Mouse (Mus musculus): ENCODE results near the gene Chst15.

Gene Chst15

DNA sequence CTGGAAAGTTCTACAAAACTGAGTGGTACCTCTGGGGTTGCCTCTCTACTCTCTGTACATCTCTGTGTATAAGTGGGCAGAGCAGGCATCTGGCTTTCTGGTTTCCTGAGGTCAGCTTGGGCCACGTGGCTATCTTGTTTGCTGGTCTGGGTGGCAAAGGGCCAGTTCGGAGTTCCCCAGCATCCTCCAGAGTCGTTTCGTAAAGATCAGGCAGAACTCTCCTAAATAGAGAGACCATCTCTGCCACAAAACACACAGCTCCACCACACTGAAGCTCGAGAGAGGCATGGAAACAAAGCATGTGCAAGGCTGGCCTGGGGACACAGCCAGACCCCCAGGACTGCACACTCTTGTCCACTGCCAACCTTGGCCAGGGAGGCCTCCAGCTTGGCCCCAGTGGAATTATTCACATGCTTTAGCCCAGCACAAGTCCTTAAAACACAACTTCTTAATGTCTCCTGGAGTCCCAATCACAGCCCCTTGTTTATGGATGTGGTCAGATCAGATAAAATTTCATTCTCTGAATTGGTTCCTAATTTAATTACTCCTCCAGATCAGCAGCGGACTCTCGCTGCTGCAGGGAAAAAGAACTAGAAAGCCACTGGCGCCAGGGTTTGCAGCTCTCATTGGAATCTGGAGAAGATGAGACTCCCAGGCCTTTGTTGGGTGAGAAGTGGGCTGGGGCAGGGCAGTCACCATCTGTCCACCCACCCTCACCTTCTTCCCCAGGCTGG, 14.4 kb downstream of the Chst15 start:
- Histone ChIP-seq H3K9me3 (ENCODE audit: low read length) (no peaks in the 10 kb centered on the region), H3K4me1 (replicated peaks; ENCODE audit: low read depth, low read length) (no peaks in the 10 kb centered on the region)
- TF ChIP-seq CTCF (conservative IDR thresholded peaks at IDR 0.05; ENCODE audit: low read length), result no peak

DNA sequence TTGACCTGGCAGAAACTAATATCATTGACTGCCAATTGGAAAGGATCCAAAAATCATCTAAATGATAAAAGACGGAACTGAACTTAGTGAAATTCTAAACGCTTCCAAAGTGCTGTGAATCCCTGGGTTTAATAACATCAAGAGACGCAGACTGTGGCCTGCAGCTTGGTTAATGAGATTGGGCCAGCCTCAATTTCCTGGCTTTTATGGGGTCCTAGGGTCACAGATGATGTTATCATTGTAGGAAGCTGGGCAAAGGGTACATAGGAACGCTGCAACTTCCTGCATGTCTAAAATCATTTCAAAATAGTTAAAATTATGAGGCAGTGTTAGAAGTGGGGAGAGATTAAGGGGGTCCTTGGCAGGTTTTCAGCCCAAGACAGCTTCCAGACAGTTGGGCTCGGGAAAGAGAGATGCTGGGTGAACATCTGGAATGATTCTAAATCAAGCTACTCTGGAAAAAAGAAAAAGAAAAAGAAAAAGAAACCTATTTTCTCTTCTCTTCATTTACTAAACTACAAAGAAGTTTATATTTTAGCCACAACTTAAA, 17.3 kb downstream of the Chst15 start:
- H3K4me1 ChIP-seq (replicated peaks; ENCODE audit: low read depth, low read length), result no peaks in the 10 kb centered on the region
- no peak for TF ChIP-seq POU5F1 (IDR thresholded peaks at IDR 0.05; ENCODE audit: borderline replicate concordance, low read length)
- no peak for TF ChIP-seq CTCF (conservative IDR thresholded peaks at IDR 0.05; ENCODE audit: low read length)
- no peak for TF ChIP-seq NANOG (IDR thresholded peaks at IDR 0.05; ENCODE audit: borderline replicate concordance, low read length)

More for the DNA sequence above, 14.4 kb downstream of the Chst15 start:
- Histone ChIP-seq H3K27me3 (ENCODE audit: insufficient read depth, low read length) (no peaks in the 10 kb centered on the region), H3K36me3 (ENCODE audit: insufficient read depth, low read length) (no peaks in the 10 kb centered on the region), H3K4me3 (replicated peaks; ENCODE audit: low read length) (no peak overlapping the region)

DNA sequence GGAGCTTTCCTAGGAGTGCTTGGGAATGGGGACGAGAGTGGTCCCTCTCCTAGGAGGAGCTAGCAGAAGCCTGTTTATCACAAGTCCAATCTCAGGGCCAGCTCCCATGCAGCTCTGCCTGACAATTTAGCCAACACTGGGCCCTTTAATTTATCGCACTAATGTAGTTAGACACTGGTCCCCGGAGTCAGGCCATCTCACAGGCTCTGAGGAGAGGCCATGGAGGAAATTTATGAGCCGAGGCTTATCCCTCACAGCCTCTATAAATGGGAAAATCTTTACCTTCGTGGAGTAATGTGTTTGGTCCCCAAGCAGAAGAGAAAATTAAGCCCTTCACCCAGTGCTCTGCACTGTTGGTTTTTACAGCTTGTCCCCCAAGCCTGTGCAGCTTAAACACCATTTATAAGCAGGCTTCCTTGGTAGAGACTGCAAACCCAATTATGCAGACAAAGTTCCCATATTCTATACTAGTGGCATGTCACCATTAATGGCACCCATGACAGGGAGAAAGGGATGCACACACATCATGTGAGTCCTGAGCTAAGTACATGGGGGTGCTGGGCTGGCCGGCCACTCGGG, 18.5 kb downstream of the Chst15 start:
- no peaks in the 10 kb centered on the region for H3K4me1 ChIP-seq (replicated peaks; ENCODE audit: low read depth, low read length)
- peaks cover 5% of the 10 kb centered on the region; the same call in 1 of the 2 replicates for H3K27me3 ChIP-seq (ENCODE audit: insufficient read depth, low read length)
- H3K36me3 ChIP-seq (ENCODE audit: insufficient read depth, low read length), result no peaks in the 10 kb centered on the region
- no peak overlapping the region for H3K4me3 ChIP-seq (replicated peaks; ENCODE audit: low read length)
- no peak for TF ChIP-seq CTCF (conservative IDR thresholded peaks at IDR 0.05; ENCODE audit: low read length)
- no peak for TF ChIP-seq POU5F1 (IDR thresholded peaks at IDR 0.05; ENCODE audit: borderline replicate concordance, low read length)
- TF ChIP-seq NANOG (IDR thresholded peaks at IDR 0.05; ENCODE audit: borderline replicate concordance, low read length), result no peak
- no peaks in the 10 kb centered on the region for H3K9me3 ChIP-seq (ENCODE audit: low read length)

More for the DNA sequence above, 17.3 kb downstream of the Chst15 start:
- H3K9me3 ChIP-seq (ENCODE audit: low read length), result no peaks in the 10 kb centered on the region
- H3K36me3 ChIP-seq (ENCODE audit: insufficient read depth, low read length), result no peaks in the 10 kb centered on the region
- no peak overlapping the region for H3K4me3 ChIP-seq (replicated peaks; ENCODE audit: low read length)
- peaks cover 3% of the 10 kb centered on the region; the same call in 1 of the 2 replicates for H3K27me3 ChIP-seq (ENCODE audit: insufficient read depth, low read length)

DNA sequence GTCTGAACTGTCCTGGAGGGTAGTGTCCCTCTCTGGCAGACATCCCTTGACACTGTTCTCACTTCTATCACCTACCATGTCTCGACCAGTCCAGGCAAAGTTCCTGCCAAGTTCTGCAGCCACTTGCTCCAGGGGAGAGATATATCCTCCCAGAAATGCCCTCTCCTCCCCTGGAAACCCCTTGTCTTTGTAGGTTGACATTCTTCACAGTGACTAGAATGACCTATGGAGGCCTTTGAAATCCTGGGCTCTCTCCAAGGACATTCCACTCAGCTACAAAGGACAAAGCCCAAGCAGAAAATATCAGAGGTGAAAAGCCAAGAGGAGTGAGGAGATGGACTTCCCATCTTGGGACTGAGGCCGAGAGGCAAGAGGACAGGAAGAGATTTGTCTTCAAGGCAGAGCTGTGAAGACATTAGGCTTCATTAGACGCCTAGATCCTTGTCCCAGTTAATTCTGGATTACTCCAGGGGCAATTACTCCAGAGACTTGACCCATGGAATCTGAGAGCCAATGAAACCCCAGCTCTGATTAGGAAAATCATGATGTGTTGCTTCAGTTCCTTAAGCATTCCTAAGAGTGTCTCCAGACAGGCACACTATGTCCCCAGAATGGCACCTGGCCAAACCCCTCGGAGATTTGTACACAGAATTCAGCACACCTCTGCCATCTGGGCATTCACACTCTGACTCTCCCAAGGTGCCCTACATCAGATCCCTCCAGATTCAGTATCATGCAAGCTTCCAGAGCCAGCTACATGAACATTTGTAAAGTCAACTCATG, 20.2 kb downstream of the Chst15 start:
- H3K4me3 ChIP-seq (replicated peaks; ENCODE audit: low read length), result no peak overlapping the region
- peaks cover 5% of the 10 kb centered on the region; the same call in 1 of the 2 replicates for H3K27me3 ChIP-seq (ENCODE audit: insufficient read depth, low read length)
- TF ChIP-seq NANOG (IDR thresholded peaks at IDR 0.05; ENCODE audit: borderline replicate concordance, low read length), result no peak
- TF ChIP-seq POU5F1 (IDR thresholded peaks at IDR 0.05; ENCODE audit: borderline replicate concordance, low read length), result no peak
- TF ChIP-seq CTCF (conservative IDR thresholded peaks at IDR 0.05; ENCODE audit: low read length), result no peak
- H3K4me1 ChIP-seq (replicated peaks; ENCODE audit: low read depth, low read length), result no peaks in the 10 kb centered on the region
- H3K36me3 ChIP-seq (ENCODE audit: insufficient read depth, low read length), result no peaks in the 10 kb centered on the region
- H3K9me3 ChIP-seq (ENCODE audit: low read length), result no peaks in the 10 kb centered on the region

- Histone ChIP-seq H3K27me3 (ENCODE audit: insufficient read depth, low read length) (peaks cover 5% of the 10 kb centered on the region; the same call in 1 of the 2 replicates), H3K9me3 (ENCODE audit: low read length) (no peaks in the 10 kb centered on the region), H3K4me1 (replicated peaks; ENCODE audit: low read depth, low read length) (no peaks in the 10 kb centered on the region), H3K36me3 (ENCODE audit: insufficient read depth, low read length) (no peaks in the 10 kb centered on the region), H3K4me3 (replicated peaks; ENCODE audit: low read length) (no peak overlapping the region)
- TF ChIP-seq CTCF (conservative IDR thresholded peaks at IDR 0.05; ENCODE audit: low read length) (no peak), POU5F1 (IDR thresholded peaks at IDR 0.05; ENCODE audit: borderline replicate concordance, low read length) (no peak), NANOG (IDR thresholded peaks at IDR 0.05; ENCODE audit: borderline replicate concordance, low read length) (no peak)
Observed at GRCm38 (mm10) chr7:132296132-132296531, 20.9 kb downstream of the Chst15 start.

- TF ChIP-seq CTCF (conservative IDR thresholded peaks at IDR 0.05; ENCODE audit: low read length) (no peak), NANOG (IDR thresholded peaks at IDR 0.05; ENCODE audit: borderline replicate concordance, low read length) (no peak), POU5F1 (IDR thresholded peaks at IDR 0.05; ENCODE audit: borderline replicate concordance, low read length) (no peak)
- peaks cover 21% of the 10 kb centered on the region for H3K4me1 ChIP-seq (replicated peaks; ENCODE audit: low read depth, low read length)
- H3K27me3 ChIP-seq (ENCODE audit: insufficient read depth, low read length), result no peaks in the 10 kb centered on the region
- H3K4me3 ChIP-seq (replicated peaks; ENCODE audit: low read length), result no peak overlapping the region
- H3K9me3 ChIP-seq (ENCODE audit: low read length), result no peaks in the 10 kb centered on the region
- H3K36me3 ChIP-seq (ENCODE audit: insufficient read depth, low read length), result no peaks in the 10 kb centered on the region
Observed at GRCm38 (mm10) chr7:132287340-132287664, 29.7 kb downstream of the Chst15 start.

DNA sequence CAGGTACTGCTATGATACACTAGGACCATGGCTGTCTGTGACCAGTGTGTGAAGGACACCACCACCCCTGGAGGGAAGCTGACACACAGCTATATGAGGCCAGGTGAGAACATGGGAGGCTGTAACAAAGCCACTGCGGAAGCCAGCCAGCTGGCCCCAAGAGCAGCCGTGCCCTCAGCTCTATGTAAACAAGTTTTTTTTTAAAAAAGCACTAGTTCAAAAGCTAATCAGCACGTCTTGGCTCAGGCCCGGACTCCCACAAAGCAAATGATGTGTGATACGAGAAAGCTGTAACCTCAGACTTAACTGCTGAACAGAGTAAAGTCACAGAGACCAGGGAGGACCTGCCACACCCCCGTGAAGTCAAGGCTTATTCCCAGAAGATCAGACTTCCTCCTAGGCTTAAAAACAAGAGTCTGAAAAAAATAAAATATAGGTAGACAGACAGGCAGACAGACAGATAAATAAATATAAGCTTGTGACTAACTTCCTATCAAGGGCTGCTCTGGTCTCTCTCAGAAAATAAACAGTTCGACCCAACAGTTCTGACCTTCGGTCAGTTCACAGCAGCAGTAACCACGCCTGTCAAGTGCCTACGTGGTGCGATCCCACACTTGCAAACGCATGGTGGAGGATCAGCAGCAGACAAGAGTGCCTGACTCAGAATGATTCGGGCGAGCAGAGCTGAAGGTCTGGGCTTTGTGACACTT, 30.2 kb downstream of the Chst15 start:
- no peak overlapping the region for H3K4me3 ChIP-seq (replicated peaks; ENCODE audit: low read length)
- no peaks in the 10 kb centered on the region for H3K27me3 ChIP-seq (ENCODE audit: insufficient read depth, low read length)
- no peaks in the 10 kb centered on the region for H3K36me3 ChIP-seq (ENCODE audit: insufficient read depth, low read length)
- H3K4me1 ChIP-seq (replicated peaks; ENCODE audit: low read depth, low read length), result peaks cover 21% of the 10 kb centered on the region
- H3K9me3 ChIP-seq (ENCODE audit: low read length), result no peaks in the 10 kb centered on the region
- TF ChIP-seq POU5F1 (IDR thresholded peaks at IDR 0.05; ENCODE audit: borderline replicate concordance, low read length) (no peak), NANOG (IDR thresholded peaks at IDR 0.05; ENCODE audit: borderline replicate concordance, low read length) (no peak), CTCF (conservative IDR thresholded peaks at IDR 0.05; ENCODE audit: low read length) (no peak)

DNA sequence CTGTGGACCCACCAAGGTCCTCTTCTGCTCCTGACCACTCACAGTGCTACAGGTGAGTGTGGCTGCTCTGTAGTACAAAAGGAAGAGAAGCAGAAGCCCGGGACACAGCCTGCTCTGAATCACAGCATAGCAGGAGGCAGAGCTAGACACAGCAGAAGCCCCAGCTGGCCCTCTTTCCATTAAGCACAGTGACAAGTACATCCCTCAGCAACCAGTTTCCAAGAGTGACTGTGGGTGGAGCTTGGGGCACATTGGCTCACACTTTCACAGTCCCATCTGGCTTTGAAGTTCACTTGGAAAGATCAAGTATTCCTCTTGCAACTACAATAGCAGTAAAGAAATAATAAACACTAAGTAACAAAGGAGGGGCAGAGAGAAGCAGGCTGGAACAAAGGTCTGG, 32.2 kb downstream of the Chst15 start:
- H3K4me1 ChIP-seq (replicated peaks; ENCODE audit: low read depth, low read length), result peaks cover 21% of the 10 kb centered on the region
- H3K36me3 ChIP-seq (ENCODE audit: insufficient read depth, low read length), result no peaks in the 10 kb centered on the region
- H3K27me3 ChIP-seq (ENCODE audit: insufficient read depth, low read length), result no peaks in the 10 kb centered on the region
- no peak overlapping the region for H3K4me3 ChIP-seq (replicated peaks; ENCODE audit: low read length)
- no peaks in the 10 kb centered on the region for H3K9me3 ChIP-seq (ENCODE audit: low read length)
- TF ChIP-seq CTCF (conservative IDR thresholded peaks at IDR 0.05; ENCODE audit: low read length) (no peak), POU5F1 (IDR thresholded peaks at IDR 0.05; ENCODE audit: borderline replicate concordance, low read length) (no peak), NANOG (IDR thresholded peaks at IDR 0.05; ENCODE audit: borderline replicate concordance, low read length) (no peak)

All from E14TG2a.4 (cell line).